Mouse (Mus musculus) common myeloid progenitor, adult 5-6 weeks (primary cell): ENCODE data around the gene Defb28. TPM values are rescaled to one million over a fixed set of nuclear protein-coding genes. Genes with fewer than 3 reads are reported as not detected.

ENCODE experiments used
- ATAC-seq: replicated peaks from 2 replicates; pipeline ENCODE4 v1.8.0; 2016; ENCODE audit warnings: low read depth, mild to moderate bottlenecking, moderate TSS enrichment, inconsistent platforms; ENCODE audit not compliant: poor library complexity, severe bottlenecking
- total RNA-seq: library from RNA; stranded (forward); fragments of 200-1000, 187-1606 nt; gene quantifications from 2 replicates; pipeline ENCODE4 v1.2.3, GENCODE M21; 2017

Defb28 gene
- total RNA-seq = not detected in 2 replicates

- no peak for ATAC-seq
These were observed at the start of gene Defb28 for GRCm38 (mm10) chr2:152517981-152518380. TSS of gene Defb28 (plus strand) at chr2:152518255.

- peak; percentile 65; the same call in 1 of the 2 replicates for ATAC-seq
These were observed 47.1 kb upstream of the Defb28 start for GRCm38 (mm10) chr2:152470973-152471372.

- ATAC-seq = 0 out of 2 replicates have a peak, but pooled peaks have one; percentile 36
These were observed 45.6 kb upstream of the Defb28 start for GRCm38 (mm10) chr2:152472434-152472833.

GRCm38 (mm10) chr2:152476763-152477162 lies 41.3 kb upstream of the Defb28 start, which contains the start of gene Defb20:
TSS of gene Defb20 (plus strand) at chr2:152477063.
- no peak for ATAC-seq

- ATAC-seq = no peak
These were observed 37.2 kb upstream of the Defb28 start for GRCm38 (mm10) chr2:152480881-152481280.

- ATAC-seq = no peak
These were observed 36.3 kb upstream of the Defb28 start for GRCm38 (mm10) chr2:152481726-152482125.

GRCm38 (mm10) chr2:152487024-152487423 lies 31.0 kb upstream of the Defb28 start:
- ATAC-seq = no peak

- ATAC-seq = no peak
These were observed 28.0 kb upstream of the Defb28 start, which contains the start of gene Defb22 for GRCm38 (mm10) chr2:152490038-152490437. TSS of gene Defb22 (minus strand) at chr2:152490138.

- ATAC-seq = no peak
These were observed 24.9 kb upstream of the Defb28 start for GRCm38 (mm10) chr2:152493151-152493550.

- no peak for ATAC-seq
These were observed 20.0 kb upstream of the Defb28 start for GRCm38 (mm10) chr2:152498020-152498419.

GRCm38 (mm10) chr2:152500204-152500862 lies 17.7 kb upstream of the Defb28 start:
- ATAC-seq = no peak

- ATAC-seq = peak; percentile 36; the same call in 1 of the 2 replicates
These were observed 17.2 kb upstream of the Defb28 start for GRCm38 (mm10) chr2:152500863-152501229.

- ATAC-seq = peak; percentile 50
These were observed 14.1 kb upstream of the Defb28 start for GRCm38 (mm10) chr2:152503950-152504349.

- ATAC-seq = no peak
These were observed 6.5 kb upstream of the Defb28 start, which contains the start of gene Defb26 for GRCm38 (mm10) chr2:152511592-152511991. TSS of gene Defb26 (minus strand) at chr2:152511692.

GRCm38 (mm10) chr2:152516084-152516483 lies 2.0 kb upstream of the Defb28 start:
- ATAC-seq = no peak

GRCm38 (mm10) chr2:152539944-152540710 lies 22.1 kb downstream of the Defb28 start, which contains the start of gene Defb29:
TSS of gene Defb29 (minus strand) at chr2:152540098.
- ATAC-seq = no peak

- ATAC-seq = peak; percentile 69
These were observed 23.9 kb downstream of the Defb28 start for GRCm38 (mm10) chr2:152541979-152542378.

- no peak for ATAC-seq
These were observed 24.8 kb downstream of the Defb28 start for GRCm38 (mm10) chr2:152542897-152543296.

GRCm38 (mm10) chr2:152543478-152543877 lies 25.4 kb downstream of the Defb28 start:
- no peak for ATAC-seq

GRCm38 (mm10) chr2:152544691-152545090 lies 26.6 kb downstream of the Defb28 start:
- ATAC-seq = peak; percentile 76

- ATAC-seq = no peak
These were observed 30.1 kb downstream of the Defb28 start for GRCm38 (mm10) chr2:152548124-152548523.
